Mouse (Mus musculus): Measurements from ENCODE around the gene Gm49673. TPM values are rescaled to one million over a fixed set of nuclear protein-coding genes. Genes with fewer than 3 reads are reported as not detected.
"Not testable (repeated sequence)": the region's sequence is repeated elsewhere in the genome, so short reads cannot be mapped to it uniquely, and the experiment has no call there.

The Gm49673 gene
- polyA plus RNA-seq, 1 experiment: 1.7 TPM

DNA sequence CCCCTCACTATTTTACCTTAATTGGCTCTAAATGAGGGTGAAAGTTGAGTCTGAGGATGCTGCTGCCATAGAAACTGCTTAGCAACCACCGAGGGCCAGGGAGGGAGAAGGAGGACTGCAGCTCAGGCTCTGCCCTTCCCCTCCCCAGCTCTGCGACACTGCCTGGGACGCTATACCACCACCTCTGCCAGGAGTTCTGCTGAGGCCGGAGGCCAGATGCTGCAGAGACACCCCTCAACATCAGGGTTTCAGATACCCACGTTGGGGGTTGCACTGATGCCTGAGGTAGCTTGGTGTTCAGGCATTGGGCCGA is 46.3 kb downstream of the Gm49673 start:
- not testable (repeated sequence) for H3K4me1 ChIP-seq (ENCODE audit: control insufficient read depth, insufficient read depth, low read length); H3K4me3 ChIP-seq (replicated peaks; ENCODE audit: extremely low read depth, low read depth, low read length); DNase-seq
- WGBS: 57% methylated on average over 3 of the region's 6 CpGs

GRCm38 (mm10) chr17:8100405-8101296 is 46.9 kb downstream of the Gm49673 start:
- not testable (repeated sequence) for H3K4me3 ChIP-seq (replicated peaks; ENCODE audit: extremely low read depth, low read depth, low read length); DNase-seq; H3K4me1 ChIP-seq (ENCODE audit: control insufficient read depth, insufficient read depth, low read length)
- WGBS: 50% methylated on average over 7 of the region's 26 CpGs

DNA sequence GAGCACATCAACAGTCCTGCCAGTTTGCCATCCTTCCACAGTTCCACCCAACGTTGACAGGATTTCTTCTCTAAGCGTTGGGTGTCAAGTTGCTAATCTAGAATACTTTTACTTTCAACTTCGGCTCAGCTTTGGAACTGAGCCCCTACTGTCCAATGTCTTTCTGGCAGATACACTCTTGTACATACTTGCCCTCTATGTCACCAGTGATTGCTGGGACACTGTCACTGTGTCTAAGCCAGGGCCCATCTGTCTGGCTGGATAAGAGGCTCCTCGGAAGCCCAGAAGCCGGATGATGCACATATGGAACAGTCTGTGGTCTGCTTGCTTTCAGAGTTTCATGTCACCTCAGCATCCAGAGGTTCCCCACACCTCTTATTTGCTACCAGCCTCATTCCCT is 51.4 kb downstream of the Gm49673 start:
- H3K4me1 ChIP-seq (ENCODE audit: control insufficient read depth, insufficient read depth, low read length); DNase-seq; H3K4me3 ChIP-seq (replicated peaks; ENCODE audit: extremely low read depth, low read depth, low read length): not testable (repeated sequence)
- WGBS: 45% methylated on average over 4 of the region's 5 CpGs

- WGBS: 57% methylated on average over 3 of the region's 5 CpGs
- not testable (repeated sequence) for DNase-seq
These were observed 51.9 kb downstream of the Gm49673 start for GRCm38 (mm10) chr17:8095653-8096052.

GRCm38 (mm10) chr17:8092537-8093526 is 54.8 kb downstream of the Gm49673 start:
- not testable (repeated sequence) for H3K4me3 ChIP-seq (replicated peaks; ENCODE audit: extremely low read depth, low read depth, low read length); DNase-seq
- WGBS: 65% methylated on average over 4 of the region's 18 CpGs

More at GRCm38 (mm10) chr17:8095653-8096052, 51.9 kb downstream of the Gm49673 start:
- not testable (repeated sequence) for H3K4me1 ChIP-seq (ENCODE audit: control insufficient read depth, insufficient read depth, low read length); H3K4me3 ChIP-seq (replicated peaks; ENCODE audit: extremely low read depth, low read depth, low read length)

GRCm38 (mm10) chr17:8091320-8091719 is 56.3 kb downstream of the Gm49673 start:
- DNase-seq; H3K4me3 ChIP-seq (replicated peaks; ENCODE audit: extremely low read depth, low read depth, low read length); H3K4me1 ChIP-seq (ENCODE audit: control insufficient read depth, insufficient read depth, low read length): not testable (repeated sequence)
- 91% methylated on average over 14 of the region's 14 CpGs for WGBS

More at GRCm38 (mm10) chr17:8092537-8093526, 54.8 kb downstream of the Gm49673 start:
- H3K4me1 ChIP-seq (ENCODE audit: control insufficient read depth, insufficient read depth, low read length): not testable (repeated sequence)

- 63% methylated on average over 2 of the region's 2 CpGs for WGBS
- not testable (repeated sequence) for DNase-seq
These were observed 77.7 kb downstream of the Gm49673 start for GRCm38 (mm10) chr17:8069847-8070246.

GRCm38 (mm10) chr17:8056637-8057138 is 90.9 kb downstream of the Gm49673 start:
- H3K4me3 ChIP-seq (replicated peaks; ENCODE audit: extremely low read depth, low read depth, low read length); H3K4me1 ChIP-seq (ENCODE audit: control insufficient read depth, insufficient read depth, low read length); DNase-seq: not testable (repeated sequence)
- 50% methylated on average over 2 of the region's 3 CpGs for WGBS

More at GRCm38 (mm10) chr17:8069847-8070246, 77.7 kb downstream of the Gm49673 start:
- not testable (repeated sequence) for H3K4me3 ChIP-seq (replicated peaks; ENCODE audit: extremely low read depth, low read depth, low read length); H3K4me1 ChIP-seq (ENCODE audit: control insufficient read depth, insufficient read depth, low read length)

- H3K4me3 ChIP-seq (replicated peaks; ENCODE audit: extremely low read depth, low read depth, low read length); DNase-seq; H3K4me1 ChIP-seq (ENCODE audit: control insufficient read depth, insufficient read depth, low read length): not testable (repeated sequence)
- 64% methylated on average over 6 of the region's 6 CpGs for WGBS
These were observed 91.5 kb downstream of the Gm49673 start for GRCm38 (mm10) chr17:8055919-8056589.

DNA sequence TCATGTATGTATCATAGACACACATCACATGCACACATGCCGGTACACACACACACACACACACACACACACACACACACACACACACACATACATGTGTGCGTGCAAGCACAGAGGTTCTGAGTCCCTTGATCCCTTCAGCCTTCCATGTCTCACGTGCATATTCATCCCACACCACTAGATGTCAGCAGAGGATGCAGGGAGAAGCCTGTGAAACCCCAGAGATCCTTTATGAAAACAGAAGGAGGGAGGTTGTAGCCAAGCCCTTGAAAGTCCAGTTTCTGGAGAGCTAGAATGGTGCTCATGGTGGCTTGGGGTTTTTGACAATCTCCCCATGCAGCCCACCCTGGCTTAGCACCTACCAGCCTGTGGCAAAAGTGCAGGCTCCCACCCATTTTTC is 96.3 kb downstream of the Gm49673 start:
- H3K4me3 ChIP-seq (replicated peaks; ENCODE audit: extremely low read depth, low read depth, low read length); H3K4me1 ChIP-seq (ENCODE audit: control insufficient read depth, insufficient read depth, low read length): not testable (repeated sequence)
- 27% methylated on average over 3 of the region's 3 CpGs for WGBS
- peak; percentile 51 for TF ChIP-seq CTCF (IDR thresholded peaks at IDR 0.05; ENCODE audit: insufficient read depth, low read length)
- peak; percentile 63 for DNase-seq

GRCm38 (mm10) chr17:8050218-8050617 is 97.4 kb downstream of the Gm49673 start:
- not testable (repeated sequence) for H3K4me1 ChIP-seq (ENCODE audit: control insufficient read depth, insufficient read depth, low read length); DNase-seq; H3K4me3 ChIP-seq (replicated peaks; ENCODE audit: extremely low read depth, low read depth, low read length)
- WGBS: 79% methylated on average over 5 of the region's 6 CpGs

Measured in lung, adult 2 months (tissue).